Mouse (Mus musculus) brain, embryonic 14.5 days (tissue): ENCODE measurements at regions not wholly inside any gene's neighbourhood (a gene's known extent, or its start where the extent isn't known, plus 50 kb on each side); places are given as distances from the start of the nearest gene placed in this dataset.

Source experiments
- DNase-seq: peaks from one replicate; pipeline ENCODE4 v3.0.0-alpha.2; 2011; ENCODE audit warnings: low read depth
- CTCF ChIP-seq: fragments of 200-500 bp; IDR thresholded peaks from 2 replicates; pipeline ENCODE4 v1.5.1; 2012; ENCODE audit warnings: inconsistent platforms, mild to moderate bottlenecking, moderate library complexity, borderline replicate concordance; ENCODE audit not compliant: insufficient read depth, insufficient read length; ENCODE audit errors: extremely low read depth
- POLR2A ChIP-seq: fragments of 200-500 bp; IDR thresholded peaks from 2 replicates; pipeline ENCODE4 v1.6.1; 2012; ENCODE audit warnings: mild to moderate bottlenecking, inconsistent platforms, borderline replicate concordance; ENCODE audit not compliant: poor library complexity, insufficient read depth, insufficient read length, severe bottlenecking; ENCODE audit errors: extremely low read depth

DNA sequence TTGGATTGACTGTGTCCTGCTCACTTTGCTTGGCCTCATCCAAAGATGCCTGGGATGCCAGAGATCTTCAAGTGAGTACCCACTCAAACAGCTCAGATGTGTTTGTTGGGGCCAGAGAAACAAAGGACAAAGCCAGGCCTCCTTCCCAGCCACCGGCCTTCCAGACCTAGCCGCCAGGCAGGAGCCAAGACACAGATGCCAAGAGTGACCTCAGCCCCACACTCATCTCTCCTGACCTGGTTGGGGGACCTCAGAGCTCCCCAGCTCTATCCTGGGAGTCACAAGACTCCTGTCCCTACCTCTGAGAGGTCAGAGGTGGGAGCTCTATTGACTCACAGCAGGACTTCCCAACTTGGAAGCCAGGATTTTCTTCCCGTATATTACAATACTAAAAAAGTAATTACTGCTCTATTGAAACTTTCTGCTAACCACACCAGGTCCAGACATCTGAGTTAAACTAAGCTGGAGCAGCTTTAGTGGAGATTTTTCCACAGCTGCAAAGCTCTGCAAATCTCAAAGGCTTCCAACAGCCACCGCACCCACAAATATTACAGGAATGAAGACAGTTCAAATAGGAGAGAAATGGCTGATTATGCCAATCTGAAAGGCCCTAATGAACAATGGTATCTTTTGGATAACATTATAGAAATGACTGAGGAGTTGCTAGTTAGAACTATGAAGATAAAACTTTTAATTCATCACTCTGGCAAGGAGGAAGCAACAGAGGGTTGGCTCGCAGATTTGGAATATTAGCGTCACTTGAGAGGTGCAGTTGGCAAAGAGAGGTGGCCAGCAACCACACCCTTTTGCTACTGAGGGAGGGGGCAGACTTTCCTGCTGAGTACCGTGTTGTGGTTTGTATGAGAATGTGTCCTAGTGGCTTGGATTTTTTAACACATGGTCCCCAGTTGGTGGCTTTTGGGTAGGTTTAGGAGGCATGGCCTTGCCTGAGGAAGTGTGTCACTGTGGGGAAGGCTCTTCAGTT is 162.9 kb downstream of the Fndc1 start:
- no peak for TF ChIP-seq POLR2A
- no peak for TF ChIP-seq CTCF
- no peak for DNase-seq

DNA sequence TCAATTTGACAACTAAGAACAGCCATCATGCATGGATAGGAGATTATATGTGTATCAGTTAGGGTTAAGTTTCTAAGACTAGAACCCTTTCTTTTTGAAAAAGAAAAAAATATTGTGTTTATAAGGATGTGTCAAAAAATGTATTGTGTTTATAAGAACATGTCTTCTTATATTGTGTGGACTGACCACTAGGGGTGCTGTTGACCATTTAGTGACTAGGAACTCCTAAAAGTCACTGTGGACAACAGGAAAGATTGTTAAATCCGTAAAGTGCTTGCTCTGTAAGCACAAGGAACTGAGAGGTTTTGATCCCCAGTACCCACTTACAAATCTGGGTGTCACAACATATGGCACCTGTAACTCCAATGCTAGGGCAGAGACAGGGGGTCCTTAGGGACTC is 170.6 kb downstream of the Fndc1 start:
- TF ChIP-seq POLR2A = no peak
- TF ChIP-seq CTCF = no peak
- no peak for DNase-seq

DNA sequence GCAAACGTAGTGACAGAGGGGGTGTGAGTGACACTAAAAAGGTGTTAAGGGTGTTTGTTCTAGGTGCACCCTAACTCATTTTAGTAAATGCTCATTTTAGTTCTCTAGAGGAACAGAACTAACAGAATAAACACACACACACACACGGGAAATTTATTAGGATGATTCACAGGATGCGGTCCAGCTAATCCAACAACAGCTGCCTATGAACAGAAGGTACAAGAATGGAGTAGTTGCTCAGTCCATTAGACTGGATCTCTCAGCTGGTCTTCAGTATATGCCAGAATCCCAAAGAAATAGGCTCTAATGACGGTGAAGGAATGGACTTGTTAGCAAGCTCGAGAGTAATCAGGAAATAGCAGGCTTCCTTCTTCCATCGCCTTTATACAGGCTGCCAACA is 171.1 kb downstream of the Fndc1 start:
- no peak for TF ChIP-seq CTCF
- TF ChIP-seq POLR2A = no peak
- no peak for DNase-seq

DNA sequence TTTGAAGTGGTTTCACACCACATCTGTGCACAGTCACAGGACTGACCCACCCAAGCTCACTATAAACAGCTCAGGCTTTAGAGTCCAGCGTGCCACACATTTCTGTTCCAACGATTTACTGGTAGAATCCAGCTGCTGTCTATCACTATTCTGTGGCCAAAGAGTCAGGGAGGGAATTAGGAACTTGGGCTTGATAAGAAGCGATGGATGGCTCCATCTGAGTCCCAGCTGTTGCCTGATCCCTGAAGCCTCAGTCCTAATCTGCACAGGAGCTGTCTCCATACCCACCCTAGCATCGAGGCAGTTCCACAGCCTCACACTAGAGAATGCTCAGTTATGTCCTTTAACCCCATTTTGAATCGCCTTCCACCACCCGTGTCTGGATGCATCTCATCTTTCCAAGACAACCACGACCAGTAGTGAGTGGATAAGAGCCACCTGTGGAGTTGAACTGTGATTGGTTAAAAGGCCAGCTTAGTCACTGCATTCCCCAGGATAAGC is 173.0 kb downstream of the Fndc1 start:
- no peak for DNase-seq
- TF ChIP-seq CTCF = no peak
- no peak for TF ChIP-seq POLR2A

DNA sequence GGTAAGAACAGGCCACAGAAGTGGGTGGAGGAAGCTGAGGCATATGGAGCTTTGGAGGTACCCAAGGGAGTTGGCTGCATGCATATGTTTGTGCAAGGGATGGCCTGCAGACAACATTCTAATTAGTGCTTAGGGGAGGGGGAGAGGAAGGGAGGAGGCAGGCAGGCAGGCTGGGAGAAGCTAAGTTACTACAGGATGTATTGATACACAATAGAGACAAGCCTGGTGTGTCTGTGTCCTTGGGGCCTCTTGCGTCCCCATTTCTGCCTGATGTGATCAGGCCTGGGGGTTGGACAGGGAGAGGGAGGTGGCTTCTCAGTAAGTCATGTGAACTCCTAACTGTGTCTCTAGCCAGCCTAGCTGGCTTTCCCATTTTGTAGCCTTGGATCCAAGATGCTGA is 175.1 kb downstream of the Fndc1 start:
- DNase-seq = peak; percentile 56

DNA sequence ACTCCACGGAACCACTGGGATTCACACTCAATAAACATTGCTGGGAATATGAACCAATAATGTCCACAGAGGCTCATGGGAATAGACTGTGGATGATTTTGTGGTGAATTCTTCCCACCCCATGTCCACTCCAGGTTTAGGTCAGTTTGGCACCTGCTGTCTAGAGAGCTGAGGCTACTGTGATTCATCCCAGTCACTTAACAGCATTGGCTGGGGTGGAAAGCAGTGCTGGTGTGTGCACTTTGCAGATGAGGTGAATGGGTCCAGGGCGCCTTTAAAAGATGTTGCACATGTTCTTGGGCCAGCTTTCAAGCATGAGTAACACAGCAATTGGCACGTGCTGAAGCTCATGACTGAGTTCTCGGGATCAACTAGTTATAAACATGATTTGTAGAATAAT is 176.7 kb downstream of the Fndc1 start:
- no peak for TF ChIP-seq POLR2A
- TF ChIP-seq CTCF = no peak
- DNase-seq = no peak

More for the DNA sequence above, 175.1 kb downstream of the Fndc1 start:
- TF ChIP-seq POLR2A = no peak
- TF ChIP-seq CTCF = no peak

DNA sequence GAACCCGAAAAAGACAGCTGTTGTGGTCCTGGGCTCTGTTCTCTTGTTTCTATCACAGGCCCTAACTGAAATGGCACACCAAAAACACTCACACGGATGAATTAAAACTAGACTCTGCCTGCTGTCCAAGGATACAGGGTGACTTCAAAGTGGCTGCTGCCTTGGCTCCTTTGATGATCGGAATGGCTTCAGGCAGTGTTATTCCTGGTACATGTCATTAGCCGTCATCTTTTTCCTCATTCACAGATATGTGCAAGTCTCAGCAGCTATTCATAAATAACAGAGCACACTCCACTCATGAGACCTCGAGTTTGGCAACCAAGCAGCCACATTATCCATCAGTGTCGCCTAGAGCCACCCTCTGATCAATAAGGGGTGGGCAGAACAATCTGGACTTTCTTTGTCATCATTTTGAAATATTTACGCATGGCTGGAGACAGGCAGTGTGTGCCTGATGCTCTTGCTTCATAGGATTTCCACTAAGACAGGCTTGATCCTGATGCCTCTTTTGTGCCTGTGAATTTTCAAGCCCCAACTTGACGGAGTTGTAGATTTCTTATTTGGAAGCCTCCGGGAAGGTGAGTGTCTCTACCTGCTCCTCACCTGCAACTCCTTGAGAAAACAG is 182.1 kb downstream of the Fndc1 start:
- peak; percentile 50 for DNase-seq
- TF ChIP-seq POLR2A (no peak), CTCF (no peak)

DNA sequence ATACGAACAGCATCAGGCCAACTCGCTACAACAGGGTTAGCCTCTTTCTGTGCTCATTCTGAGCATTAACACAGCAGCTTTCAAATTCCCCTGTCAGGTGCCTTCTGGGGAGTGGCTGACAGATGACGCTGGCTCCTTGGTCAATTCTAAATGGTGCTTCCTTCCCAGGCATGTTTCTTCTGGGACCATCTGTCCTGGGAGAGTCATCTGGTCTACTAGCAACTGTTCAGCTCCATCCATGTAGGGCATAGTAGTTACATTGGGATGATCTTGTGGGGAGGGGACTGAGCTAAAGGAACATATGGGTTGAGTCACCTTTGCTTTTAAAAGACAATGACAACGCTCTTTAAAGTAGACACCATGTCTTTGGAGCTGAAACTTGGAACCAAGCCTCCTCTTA is 183.5 kb downstream of the Fndc1 start:
- DNase-seq = no peak
- TF ChIP-seq CTCF (no peak), POLR2A (no peak)

DNA sequence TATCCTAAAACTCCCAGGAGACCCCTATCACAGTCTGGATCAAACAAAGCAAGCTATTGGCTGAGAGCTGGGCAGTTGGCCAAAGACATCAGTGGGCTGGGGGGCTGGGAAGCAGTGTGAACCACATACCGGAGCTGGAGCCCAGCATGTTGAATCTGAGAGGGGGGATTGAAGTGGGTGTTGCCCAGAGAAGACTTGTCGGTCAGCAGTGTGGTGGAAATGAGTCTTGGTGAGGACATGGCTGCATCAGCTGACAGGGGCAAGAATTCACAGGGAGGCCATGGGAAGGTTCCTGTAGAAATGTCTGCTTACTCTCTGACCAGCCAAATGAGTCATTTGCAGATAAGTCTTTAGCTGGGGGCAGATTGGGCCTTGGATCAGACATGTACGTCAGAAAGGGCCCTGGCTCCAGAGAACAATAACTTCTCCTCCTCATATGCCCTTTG is 184.6 kb downstream of the Fndc1 start:
- TF ChIP-seq POLR2A (no peak), CTCF (no peak)
- peak; percentile 89 for DNase-seq

DNA sequence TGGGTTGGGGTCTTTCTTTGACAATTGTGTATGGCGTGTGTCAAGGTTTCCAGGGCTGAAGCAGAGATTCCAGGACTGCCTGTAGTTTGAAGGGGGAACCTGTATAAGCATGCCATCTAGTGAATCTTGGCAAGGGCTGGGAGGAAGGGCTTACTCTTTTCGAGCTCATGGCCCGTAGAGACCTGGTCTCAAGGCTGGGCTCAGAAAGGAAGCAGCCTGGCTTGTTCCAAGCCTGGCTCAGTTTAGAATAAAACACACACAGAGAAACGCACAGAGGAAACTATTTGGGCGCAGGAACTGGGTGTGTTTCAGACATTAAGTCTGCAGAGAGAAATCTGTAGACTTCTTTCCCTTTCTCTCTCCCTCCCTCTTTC is 192.8 kb downstream of the Fndc1 start:
- DNase-seq = no peak
- no peak for TF ChIP-seq CTCF
- TF ChIP-seq POLR2A = no peak

DNA sequence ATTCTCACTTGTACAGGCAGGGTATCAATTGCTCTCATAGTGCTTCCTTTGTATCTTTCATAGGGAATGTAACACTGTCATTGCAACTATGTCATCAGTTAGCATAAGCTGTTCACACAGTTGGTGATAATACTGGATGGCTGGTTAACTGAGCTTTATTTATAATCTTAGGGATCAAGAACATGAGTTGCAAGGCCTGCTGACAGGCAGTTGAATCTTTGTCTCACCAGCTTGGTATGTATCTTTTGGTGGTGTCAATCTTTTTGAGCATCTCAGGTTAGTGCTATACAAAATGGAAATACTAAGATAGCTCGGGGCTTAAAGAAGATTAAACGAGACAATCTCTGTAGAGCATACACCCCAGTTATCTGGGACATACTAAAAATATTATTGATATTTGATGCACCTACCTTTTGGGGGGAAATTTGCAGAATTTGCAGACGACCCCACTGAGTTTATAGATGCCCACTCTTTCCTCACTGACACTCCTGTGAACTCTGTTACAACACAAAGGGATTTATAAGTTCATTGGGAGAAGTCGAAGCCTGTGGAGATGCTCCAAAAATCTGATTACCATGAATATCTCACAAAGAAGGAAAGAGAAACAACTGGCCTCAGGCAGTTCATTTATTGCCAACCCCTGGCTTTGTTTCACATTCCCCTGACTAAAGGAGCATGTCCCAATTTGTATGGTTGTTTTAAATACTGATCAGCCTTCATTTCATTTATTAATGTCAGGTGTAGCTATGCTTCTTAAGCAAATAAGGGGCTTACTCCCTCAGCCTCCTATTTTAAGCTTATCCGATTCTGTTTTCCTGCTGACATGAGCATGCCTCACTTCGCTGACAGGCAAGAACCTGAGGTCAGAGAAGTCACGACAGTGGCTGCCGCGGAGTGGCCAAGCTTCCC is 193.5 kb downstream of the Fndc1 start:
- no peak for DNase-seq
- TF ChIP-seq CTCF = no peak
- TF ChIP-seq POLR2A = no peak

DNA sequence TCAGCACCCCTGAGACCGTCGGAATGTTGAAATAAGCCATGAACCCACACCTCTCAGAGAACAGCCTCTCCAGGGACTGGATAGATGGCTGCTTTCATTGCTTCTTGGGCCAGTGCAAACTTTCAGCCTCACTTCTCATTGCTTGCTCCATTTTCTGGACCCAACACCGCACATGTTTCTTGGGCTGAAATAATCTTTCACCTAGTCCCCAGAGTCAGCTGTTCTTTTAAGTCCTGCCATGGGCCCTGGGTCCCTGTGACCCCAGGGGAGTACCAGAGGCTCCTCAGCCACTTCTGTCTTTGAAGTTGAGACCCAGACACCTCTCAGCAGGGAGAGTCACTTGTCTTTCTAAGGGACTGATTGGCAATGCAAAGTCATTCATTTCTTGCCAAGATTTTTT is 201.4 kb downstream of the Fndc1 start:
- TF ChIP-seq POLR2A (no peak), CTCF (no peak)
- no peak for DNase-seq

DNA sequence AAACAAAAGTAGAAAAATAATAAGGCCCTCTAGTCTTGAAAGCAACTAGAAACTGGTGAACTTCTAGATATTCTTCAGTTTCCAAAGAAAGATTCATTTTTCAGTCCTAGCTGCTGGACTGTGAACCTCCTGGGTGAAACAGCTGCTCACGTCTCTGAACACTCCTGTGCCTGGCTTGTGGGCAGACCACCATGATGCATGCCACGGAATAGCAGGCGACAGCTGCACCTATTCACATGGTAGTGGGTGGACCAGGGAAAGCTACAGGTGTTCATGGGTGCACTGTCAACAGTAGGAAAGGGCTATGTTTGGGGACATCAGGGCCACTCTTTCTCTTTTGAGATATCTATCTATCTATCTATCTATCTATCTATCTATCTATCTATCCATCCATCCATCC is 203.7 kb downstream of the Fndc1 start:
- DNase-seq = no peak
- TF ChIP-seq CTCF (no peak), POLR2A (no peak)

DNA sequence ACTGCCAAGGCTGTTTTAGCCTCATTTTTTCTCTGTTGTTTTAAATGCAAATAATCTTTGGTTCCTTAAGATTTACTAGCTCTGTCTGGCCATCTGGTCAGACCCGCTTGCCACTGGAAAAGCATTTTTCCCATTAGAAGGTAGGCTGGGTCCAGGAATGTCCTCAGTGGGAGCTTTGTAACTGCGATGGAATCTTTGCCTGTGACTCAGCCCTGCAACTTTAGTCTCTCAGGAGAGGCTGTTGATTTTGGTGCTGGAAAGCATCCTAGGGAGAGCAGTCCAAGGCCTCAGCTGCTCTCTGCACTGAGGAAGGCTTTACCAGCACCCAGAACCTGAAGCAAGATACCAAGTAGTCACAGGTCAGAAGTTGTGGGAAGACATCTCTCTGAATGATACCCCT is 205.8 kb downstream of the Fndc1 start:
- no peak for TF ChIP-seq CTCF
- TF ChIP-seq POLR2A = no peak
- DNase-seq = no peak
